Mouse (Mus musculus) layer of hippocampus, adult 9-10 months (tissue): ENCODE measurements around the gene Dop1a.
"Not testable (repeated sequence)": the region's sequence is repeated elsewhere in the genome, so short reads cannot be mapped to it uniquely, and the experiment has no call there.

ENCODE experiments used
- DNase-seq: peaks from one replicate; pipeline ENCODE4 v3.0.0; 2022; ENCODE audit warnings: low spot score

Gene Dop1a

GRCm38 (mm10) chr9:86579657-86580056 is 112.7 kb downstream of the Dop1a start:
- DNase-seq, result no peak

GRCm38 (mm10) chr9:86583740-86584139 is 116.8 kb downstream of the Dop1a start:
- DNase-seq, result peak; percentile 59

- DNase-seq, result no peak
Observed at GRCm38 (mm10) chr9:86587019-86587795, 120.3 kb downstream of the Dop1a start.

GRCm38 (mm10) chr9:86592676-86593668 is 126.0 kb downstream of the Dop1a start:
- DNase-seq, result peak; percentile 46

GRCm38 (mm10) chr9:86594357-86594767 is 127.4 kb downstream of the Dop1a start:
- not testable (repeated sequence) for DNase-seq

- not testable (repeated sequence) for DNase-seq
Observed at GRCm38 (mm10) chr9:86596983-86597382, 130.0 kb downstream of the Dop1a start.

GRCm38 (mm10) chr9:86599723-86600303 is 132.9 kb downstream of the Dop1a start:
- no peak for DNase-seq
